Mouse (Mus musculus) T-cell, adult 66 days (primary cell): ENCODE results near the gene Olfr1310. TPM values are rescaled to one million over a fixed set of nuclear protein-coding genes. Genes with fewer than 3 reads are reported as not detected.

Source experiments
- total RNA-seq, 2 experiments: library from RNA; stranded (reverse); gene quantifications; 3 replicates in 1 of 2; 4 replicates in 1 of 2; pipeline ENCODE4 v1.2.4; 2023

Gene Olfr1310
- not detected for total RNA-seq

DNA sequence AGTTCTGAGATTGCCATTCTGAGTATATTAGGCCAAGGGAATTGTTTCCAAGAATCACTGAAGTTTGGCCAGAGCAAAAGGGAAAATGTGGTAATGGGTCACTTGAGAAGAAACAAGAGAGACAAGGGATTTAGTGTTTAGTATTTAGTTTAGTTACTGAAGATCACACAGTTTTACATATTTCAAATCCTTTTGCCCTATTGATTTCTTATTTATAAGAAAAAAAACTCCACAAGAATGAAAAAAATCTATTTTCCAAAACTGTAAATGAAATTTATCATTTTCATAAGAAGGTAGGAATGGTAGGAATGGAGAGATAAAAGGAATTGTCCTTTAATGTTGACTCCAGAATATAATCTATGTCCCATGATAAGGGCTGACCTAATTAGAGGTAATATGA is at the start of gene Olfr1310:
Olfr1310 (minus strand) TSS at position 101 of the 400 bp plus-strand sequence.

DNA sequence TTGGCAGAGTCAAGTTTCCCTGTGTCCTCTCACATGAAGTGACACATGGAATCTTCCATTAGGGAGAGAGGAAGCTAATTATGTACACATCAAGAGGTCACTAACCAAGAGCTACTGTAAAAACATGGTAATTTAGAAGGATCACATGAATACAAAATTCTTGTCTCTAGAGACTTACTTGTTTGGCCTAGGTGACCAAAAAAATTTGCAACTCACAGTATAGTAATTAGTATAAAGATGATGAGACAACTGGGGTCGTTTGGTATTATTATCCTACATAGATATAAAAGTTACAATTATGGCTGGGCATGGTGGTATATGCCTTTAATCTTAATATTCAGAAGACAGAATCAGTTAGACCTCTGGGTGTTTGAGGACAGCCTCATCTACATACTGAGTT is 37.6 kb upstream of the Olfr1310 start, which contains the start of gene Olfr1312:
Olfr1312 (minus strand) TSS at position 101 of the 400 bp plus-strand sequence.

DNA sequence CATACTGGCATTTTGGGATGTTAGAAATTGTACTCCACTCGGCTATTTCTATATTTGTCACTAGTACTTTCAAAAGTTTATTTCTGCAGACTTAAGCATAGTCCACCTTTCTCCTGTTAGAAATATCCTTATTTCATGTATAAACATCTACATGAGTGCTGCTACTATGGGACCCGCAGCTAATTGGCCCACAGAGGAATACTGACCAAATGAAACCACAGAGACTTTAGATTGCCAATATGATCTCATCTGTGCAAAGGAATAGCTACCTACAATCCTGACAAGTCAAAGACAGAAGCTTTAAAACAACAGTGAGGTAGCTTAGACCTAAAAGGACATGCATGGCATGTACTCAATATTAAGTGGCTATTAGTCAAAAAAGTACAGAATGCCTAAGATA is 11.8 kb upstream of the Olfr1310 start, which contains the start of gene Olfr1311:
Olfr1311 (minus strand) TSS at position 101 of the 400 bp plus-strand sequence.

DNA sequence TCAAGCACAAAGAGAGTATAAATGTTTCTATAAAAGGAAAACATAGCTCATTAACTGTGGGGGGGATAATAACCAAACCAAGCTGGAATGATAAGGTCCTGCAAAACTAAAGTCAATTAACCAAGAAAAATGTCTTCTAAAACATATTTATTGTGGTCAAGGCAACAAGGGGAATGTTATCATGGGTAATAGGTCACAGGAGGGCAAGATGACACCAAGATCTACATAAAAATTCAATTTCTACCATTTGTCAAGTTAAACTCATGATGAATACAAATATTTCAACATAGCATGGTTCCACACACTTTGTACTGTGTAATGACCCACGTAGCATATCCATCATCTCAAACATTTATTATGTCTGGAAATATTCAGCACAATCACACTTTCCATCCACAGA is 22.3 kb downstream of the Olfr1310 start, which contains the start of gene Olfr1309:
Olfr1309 (minus strand) TSS at position 101 of the 400 bp plus-strand sequence.

DNA sequence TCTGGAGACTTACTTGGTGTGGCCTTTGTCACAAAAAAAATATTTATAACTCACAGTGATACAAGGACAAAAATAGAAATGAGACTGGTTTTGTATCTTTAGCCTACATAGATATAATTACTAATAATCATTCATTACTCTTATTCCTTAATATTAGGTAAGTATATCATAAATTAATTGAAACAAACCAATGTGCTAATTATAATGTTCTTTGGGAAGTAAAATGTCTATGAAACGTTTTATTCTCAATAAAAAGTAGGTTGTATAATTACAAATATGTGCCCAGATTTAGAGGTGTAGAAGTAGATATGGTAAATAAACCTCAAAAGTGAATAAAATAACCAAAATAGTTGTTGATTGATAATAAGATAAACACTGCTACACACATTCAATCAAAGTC is 47.7 kb downstream of the Olfr1310 start, which contains the start of gene Olfr1308:
Olfr1308 (minus strand) TSS at position 101 of the 400 bp plus-strand sequence.

Other genes starting within 250 kb of the Olfr1310 start
- not detected for gene Olfr1302, start 235.3 kb downstream of the Olfr1310 start, total RNA-seq
- gene Olfr1303, start 192.4 kb downstream of the Olfr1310 start, total RNA-seq, result not detected
- not detected for gene Olfr1305, start 135.6 kb downstream of the Olfr1310 start, total RNA-seq
- not detected for gene Olfr1306, start 96.4 kb downstream of the Olfr1310 start, total RNA-seq
- under 1 TPM; 0.15 to 0.17 TPM for gene Olfr1307, start 63.3 kb downstream of the Olfr1310 start, total RNA-seq
- not detected for gene Olfr1308, start 47.8 kb downstream of the Olfr1310 start, total RNA-seq
- gene Olfr1309, start 22.4 kb downstream of the Olfr1310 start, total RNA-seq, result not detected
- not detected for gene Olfr1311, start 11.7 kb upstream of the Olfr1310 start, total RNA-seq
- not detected for gene Olfr1312, start 37.5 kb upstream of the Olfr1310 start, total RNA-seq
- gene Olfr1313, start 65.1 kb upstream of the Olfr1310 start, total RNA-seq, result not detected
- not detected for gene Olfr1314, start 84.1 kb upstream of the Olfr1310 start, total RNA-seq
- not detected for gene Olfr1315-ps1, start 102.7 kb upstream of the Olfr1310 start, total RNA-seq
- not detected for gene Olfr1316, start 122.3 kb upstream of the Olfr1310 start, total RNA-seq
- gene Olfr1317, start 127.6 kb upstream of the Olfr1310 start, total RNA-seq, result not detected
- gene Olfr1318, start 141.5 kb upstream of the Olfr1310 start, total RNA-seq, result not detected
- gene Lpcat4, start 226.8 kb upstream of the Olfr1310 start, total RNA-seq, result 10 to 100 TPM; 60.3 TPM
- not detected for gene Nutm1, start 246.6 kb upstream of the Olfr1310 start, total RNA-seq
- gene Nop10, start 249.2 kb upstream of the Olfr1310 start, total RNA-seq, result 10 to 100 TPM; 65.6 to 74.8 TPM